Mouse (Mus musculus) cortical plate, adult 2 months (tissue): ENCODE measurements at regions not wholly inside any gene's neighbourhood (a gene's known extent, or its start where the extent isn't known, plus 50 kb on each side); places are given as distances from the start of the nearest gene placed in this dataset.

Experiments
- CTCF ChIP-seq: fragments of 200-500 bp; IDR thresholded peaks from 2 replicates; pipeline ENCODE4 v1.5.1; 2011; ENCODE audit warnings: mild to moderate bottlenecking, control low read depth, low read length; ENCODE audit not compliant: insufficient read depth; ENCODE audit errors: extremely low read depth
- POLR2A ChIP-seq: fragments of 200-500 bp; IDR thresholded peaks from 2 replicates; pipeline ENCODE4 v1.6.1; 2011; ENCODE audit warnings: mild to moderate bottlenecking, low read length, control low read depth; ENCODE audit not compliant: insufficient read depth; ENCODE audit errors: extremely low read depth

DNA sequence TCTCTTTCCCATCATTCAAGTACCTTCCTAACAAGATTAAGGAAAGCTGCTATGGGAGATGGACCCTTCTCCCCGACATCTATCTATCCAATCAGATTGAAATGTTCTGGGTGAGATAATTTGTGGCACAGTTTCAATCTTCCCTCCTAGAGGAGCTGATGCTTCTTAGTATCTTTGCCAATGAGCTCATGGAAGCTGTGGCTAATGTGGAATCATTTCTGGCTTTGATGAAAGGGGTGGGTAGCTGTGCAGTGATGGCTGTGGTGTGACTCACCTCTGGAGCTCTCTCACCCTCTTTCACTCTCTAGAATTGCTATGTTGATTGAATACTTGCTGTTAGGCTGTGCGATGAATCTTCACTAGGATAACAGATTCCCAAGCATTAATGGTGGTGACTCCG lies 411.1 kb upstream of the Slc30a5 start:
- TF ChIP-seq POLR2A = no peak
- TF ChIP-seq CTCF = no peak
